Mouse (Mus musculus) cerebellum, adult 2 months (tissue): ENCODE data around the gene Tnr.

Source experiments
- CTCF ChIP-seq: fragments of 200-500 bp; IDR thresholded peaks from 2 replicates; pipeline ENCODE4 v1.5.1; 2011; ENCODE audit warnings: low read depth, mild to moderate bottlenecking, control low read depth, low read length, moderate library complexity, borderline replicate concordance; ENCODE audit not compliant: insufficient read depth
- POLR2A ChIP-seq: fragments of 200-500 bp; IDR thresholded peaks from 2 replicates; pipeline ENCODE4 v1.6.1; 2011; ENCODE audit warnings: low read length, control low read depth, borderline replicate concordance; ENCODE audit not compliant: insufficient read depth

DNA sequence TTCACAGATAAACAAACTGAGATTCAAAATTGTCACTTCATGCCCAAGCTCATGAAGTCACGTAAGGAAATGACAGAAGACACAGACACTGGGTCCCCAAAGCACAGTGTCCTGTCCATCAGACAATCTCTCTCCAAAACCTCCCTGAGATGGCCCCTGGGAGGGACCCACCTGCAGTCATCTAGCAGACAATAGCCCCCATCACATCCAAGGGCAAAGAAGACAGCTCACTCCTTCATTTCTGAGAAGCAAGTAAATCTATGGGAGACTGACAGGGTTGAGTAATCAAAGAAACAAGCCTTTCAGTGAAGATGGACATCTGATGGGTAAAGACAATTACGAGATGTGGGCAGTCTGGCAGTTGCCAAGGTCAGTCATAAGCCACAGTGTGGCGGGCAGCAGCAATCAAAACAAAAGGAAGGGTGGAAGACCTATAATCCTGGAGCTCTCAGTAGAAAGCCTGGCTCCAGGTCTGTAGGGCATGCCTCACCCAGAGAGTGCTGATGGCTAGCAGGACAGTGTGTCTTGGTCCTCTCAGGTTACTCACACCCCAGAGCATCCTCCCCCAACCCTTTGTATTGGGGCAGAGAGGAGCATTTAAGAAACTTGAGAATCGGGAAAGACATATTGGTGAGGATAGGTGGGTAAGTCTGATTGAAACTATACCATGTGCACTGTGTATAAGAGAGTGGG lies 310.2 kb downstream of the Tnr start:
- no peak for TF ChIP-seq CTCF
- no peak for TF ChIP-seq POLR2A
